Mouse (Mus musculus): ENCODE data around the gene Glrb. TPM values are rescaled to one million over a fixed set of nuclear protein-coding genes. Genes with fewer than 3 reads are reported as not detected.

Gene Glrb
- 1.5 and 2.7 TPM in 2 replicates for polyA plus RNA-seq (2012; rRNA removed)

GRCm38 (mm10) chr3:80913111-80913778 is at the start of gene Glrb:
Glrb (minus strand) TSS chr3:80913660.
- no peak for DNase-seq (ENCODE audit: low read depth)

DNA sequence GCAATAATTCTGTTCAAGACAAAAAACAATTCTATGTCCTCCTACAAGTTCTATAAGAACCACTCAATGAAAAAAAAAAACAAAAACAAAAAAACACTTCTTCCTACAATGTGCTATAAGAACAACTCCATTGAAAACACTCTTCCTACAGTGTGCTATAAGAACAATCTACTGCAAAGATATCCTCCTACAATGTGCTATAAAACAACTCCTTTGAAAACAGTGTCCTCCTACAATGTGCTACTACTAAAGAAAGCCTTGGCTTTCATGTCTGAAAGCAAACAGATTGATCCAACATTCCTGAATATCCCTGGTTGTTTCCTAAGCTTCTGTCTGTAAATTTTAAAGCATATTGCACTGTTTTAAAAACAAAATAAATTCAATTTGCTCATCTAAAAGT is 46.5 kb upstream of the Glrb start:
- no peak for DNase-seq (ENCODE audit: low read depth)

DNA sequence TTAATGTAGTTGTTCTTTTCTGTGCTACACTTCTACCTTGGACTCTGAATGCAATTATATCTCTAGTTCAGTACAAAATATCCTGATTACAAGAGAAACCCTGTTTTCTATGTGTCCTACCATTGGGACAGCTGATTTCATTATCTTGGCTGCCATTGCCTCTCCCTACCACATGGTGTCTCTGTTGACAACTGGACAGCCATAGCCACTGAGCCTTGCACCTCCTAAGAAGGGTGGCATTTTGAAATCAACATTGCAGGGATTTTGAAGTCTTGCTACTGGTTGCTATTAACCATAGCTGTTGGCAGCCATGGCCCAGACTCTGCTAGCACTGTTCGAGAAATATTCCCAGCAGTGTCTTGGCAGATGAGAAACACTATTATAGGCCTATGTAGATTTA is 45.1 kb upstream of the Glrb start:
- DNase-seq (ENCODE audit: low read depth) = peak; percentile 10

DNA sequence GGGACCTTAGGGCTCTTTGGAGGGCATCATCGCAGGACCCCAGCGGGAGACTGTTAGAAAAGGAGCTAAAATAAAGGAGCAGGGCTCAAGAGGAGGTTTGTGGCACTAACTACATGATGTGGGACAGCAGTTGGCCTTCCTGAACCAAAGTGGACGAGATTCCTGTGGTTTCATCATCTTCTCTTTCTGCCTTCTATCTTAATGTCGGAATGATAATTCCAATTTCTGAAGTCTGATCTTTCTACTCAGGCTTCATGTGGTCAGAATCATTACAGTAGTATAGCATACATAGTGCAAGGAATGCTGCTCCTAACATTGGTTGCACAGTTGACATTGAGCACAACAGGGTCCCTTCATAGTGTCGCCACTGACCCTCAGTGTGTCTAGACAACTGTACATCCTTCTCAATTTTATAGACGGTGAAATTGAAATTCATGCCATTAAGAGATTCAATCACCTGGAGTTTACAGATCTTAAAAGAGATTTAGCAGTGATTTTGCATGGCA is 372 bp upstream of the Glrb start:
- no peak for DNase-seq (ENCODE audit: low read depth)

DNA sequence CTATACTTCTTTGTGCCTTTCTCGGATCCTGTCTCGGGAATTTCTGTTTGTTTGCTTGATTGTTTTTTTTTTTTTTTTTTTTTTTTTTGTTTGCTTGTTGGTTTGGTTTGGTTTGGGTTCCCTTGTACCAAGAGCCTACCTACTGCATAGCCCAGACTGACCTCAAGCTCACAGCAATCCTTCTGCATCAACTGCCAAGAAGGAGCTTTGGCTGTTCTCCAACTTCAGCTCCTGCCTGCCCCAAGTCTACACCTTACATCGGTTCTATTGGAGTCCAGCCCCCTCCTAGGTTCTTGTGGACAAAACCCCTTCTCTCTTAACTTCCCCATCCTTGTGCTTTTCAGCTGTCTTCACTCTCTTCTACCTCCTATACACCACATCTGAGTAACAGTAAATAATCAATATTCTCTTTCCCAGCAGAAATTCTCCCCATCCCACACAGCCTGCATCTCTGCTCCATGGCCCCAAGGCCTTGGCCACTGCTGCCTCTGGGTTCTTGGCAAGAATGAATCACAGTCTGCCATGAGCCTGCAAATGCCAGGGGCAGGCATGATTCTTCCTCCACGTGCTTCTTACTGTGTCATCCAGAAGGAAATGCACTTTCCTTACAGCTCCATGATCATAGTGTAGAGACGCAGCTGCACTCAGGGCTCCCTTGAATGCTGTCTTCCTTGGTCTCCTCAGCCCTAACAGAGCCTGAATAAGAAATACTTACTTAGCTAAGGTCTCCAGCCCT is 18.5 kb downstream of the Glrb start:
- DNase-seq (ENCODE audit: low read depth) = no peak

GRCm38 (mm10) chr3:80894328-80894727 is 19.1 kb downstream of the Glrb start:
- no peak for DNase-seq (ENCODE audit: low read depth)

DNA sequence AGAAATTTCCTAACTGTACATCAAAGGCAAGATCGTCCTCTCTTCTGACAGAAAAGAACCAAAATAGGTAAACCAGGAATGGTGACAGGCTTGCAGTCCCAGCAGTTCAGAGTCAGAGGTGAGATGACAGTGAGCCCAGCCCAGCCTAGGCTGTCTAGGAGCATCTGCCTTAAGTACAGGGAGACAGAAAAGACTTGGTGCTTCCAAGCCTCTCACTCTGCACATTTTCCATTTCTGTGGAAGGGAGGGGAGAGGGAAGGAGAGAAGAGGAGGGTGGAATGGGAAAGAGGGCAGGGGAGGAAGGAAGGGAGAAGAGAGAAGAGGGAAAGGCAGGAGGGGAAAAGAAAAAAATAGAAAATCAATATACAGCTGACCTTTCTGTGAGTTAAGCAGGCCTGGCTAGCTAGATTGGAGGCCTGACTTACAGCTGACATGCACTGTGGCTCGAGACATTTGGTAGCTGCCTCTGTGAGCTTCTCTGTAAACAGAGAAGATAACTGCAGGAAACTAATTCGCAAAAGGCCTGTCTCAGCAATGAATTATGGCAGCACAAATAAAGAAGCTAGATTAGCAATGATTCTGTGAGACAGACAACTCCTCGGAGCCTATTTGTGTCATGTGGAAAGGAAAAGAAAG is 20.3 kb downstream of the Glrb start:
- DNase-seq (ENCODE audit: low read depth) = no peak

- DNase-seq (ENCODE audit: low read depth) = no peak
These were observed 22.4 kb downstream of the Glrb start for GRCm38 (mm10) chr3:80891087-80891486.

DNA sequence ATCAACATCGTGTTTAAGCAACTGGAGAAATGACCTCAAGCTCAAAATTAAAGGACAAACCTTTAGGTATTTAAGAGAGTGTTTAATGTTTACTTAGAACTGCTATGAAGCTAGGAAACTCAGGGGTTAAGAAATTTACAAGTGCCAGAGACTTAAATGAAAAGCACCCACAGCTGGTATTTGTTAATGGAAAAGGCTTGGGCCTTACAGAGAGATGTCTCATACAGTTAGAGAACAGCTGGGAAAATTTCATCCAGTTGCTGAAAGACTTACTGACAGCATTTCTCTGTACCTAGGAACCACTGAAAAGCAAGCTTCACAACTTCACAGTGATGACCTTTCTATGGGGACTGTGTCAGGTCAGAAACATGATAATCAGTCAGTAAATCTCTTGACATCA is 28.3 kb downstream of the Glrb start:
- no peak for DNase-seq (ENCODE audit: low read depth)

DNA sequence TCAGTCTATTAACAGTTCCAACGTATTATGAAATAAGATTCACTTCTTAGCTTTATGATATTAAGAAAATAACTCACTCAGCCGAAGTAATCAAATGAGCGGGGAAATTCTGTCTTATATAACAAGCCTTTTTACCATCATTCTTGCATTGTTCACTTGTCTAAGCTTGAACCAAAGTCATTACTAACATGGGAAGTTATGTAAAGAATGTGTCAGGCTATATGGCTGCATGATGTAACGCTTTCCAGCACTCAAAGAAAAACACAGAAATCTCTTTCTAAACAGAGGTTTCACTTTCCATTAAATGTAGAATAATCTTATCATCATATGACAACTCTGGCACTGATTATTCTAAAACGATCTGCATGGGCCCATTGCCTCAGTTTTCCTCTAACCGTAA is 29.9 kb downstream of the Glrb start:
- no peak for DNase-seq (ENCODE audit: low read depth)

- no peak for DNase-seq (ENCODE audit: low read depth)
These were observed 32.7 kb downstream of the Glrb start for GRCm38 (mm10) chr3:80880660-80881293.

DNA sequence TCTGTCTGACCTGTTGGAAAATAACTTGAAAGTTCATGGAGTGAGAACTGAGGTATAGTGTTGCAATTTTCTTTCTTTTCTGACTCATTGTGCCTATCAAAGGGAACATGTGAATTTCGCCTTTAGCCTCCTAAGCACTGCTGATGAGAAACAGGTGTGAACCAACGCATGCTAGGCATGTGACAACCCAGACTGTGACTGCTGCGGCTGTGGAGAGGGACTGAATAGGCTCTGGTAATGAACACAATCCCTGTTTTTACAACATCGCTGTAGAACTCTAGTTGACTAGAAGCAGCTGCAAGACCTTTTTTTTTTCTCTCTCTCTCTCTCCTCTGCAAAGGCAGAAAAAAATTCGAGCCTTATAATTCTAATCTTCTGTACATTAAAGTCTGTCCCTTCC is 34.9 kb downstream of the Glrb start:
- no peak for DNase-seq (ENCODE audit: low read depth)

DNA sequence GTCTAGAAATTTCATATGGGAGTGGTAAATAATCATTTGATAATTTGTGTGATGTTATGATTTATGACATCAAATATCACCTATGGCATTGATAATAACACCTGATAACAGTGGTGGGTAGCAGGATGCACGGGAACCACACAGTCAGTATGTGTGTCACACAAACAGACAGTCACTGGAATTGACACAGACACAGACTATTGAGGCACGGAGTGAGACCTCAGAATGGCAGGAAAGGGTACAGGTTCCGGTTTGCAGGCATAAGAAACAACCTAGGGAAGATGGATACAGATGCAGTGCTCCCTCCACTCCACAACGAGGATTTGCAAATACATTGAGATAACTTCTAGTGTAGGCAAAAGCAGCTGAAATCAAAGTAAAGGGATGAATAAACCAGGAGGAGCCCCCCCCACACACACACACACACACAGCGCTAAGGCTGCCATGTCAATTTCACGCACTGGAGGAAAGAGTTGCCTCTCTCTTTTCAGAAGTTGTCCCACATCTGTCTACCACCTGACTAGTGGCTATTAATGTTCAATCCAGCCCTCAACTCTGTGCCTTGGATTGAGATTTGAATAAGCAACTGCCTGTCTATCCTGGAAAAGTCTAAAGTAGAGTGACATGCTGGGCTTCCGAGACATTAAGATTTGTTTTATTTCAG is 38.6 kb downstream of the Glrb start:
- DNase-seq (ENCODE audit: low read depth) = no peak

GRCm38 (mm10) chr3:80874081-80874480 is 39.4 kb downstream of the Glrb start:
- DNase-seq (ENCODE audit: low read depth) = no peak

- DNase-seq (ENCODE audit: low read depth) = no peak
These were observed 41.8 kb downstream of the Glrb start for GRCm38 (mm10) chr3:80871472-80872171.

- DNase-seq (ENCODE audit: low read depth) = no peak
These were observed 46.1 kb downstream of the Glrb start for GRCm38 (mm10) chr3:80867328-80867727.

- no peak for DNase-seq (ENCODE audit: low read depth)
These were observed 60.5 kb downstream of the Glrb start for GRCm38 (mm10) chr3:80852912-80853507.

- DNase-seq (ENCODE audit: low read depth) = no peak
These were observed 62.5 kb downstream of the Glrb start for GRCm38 (mm10) chr3:80850947-80851346.

GRCm38 (mm10) chr3:80845634-80846033 is 67.8 kb downstream of the Glrb start:
- no peak for DNase-seq (ENCODE audit: low read depth)

GRCm38 (mm10) chr3:80839845-80840244 is 73.6 kb downstream of the Glrb start:
- DNase-seq (ENCODE audit: low read depth) = no peak

DNA sequence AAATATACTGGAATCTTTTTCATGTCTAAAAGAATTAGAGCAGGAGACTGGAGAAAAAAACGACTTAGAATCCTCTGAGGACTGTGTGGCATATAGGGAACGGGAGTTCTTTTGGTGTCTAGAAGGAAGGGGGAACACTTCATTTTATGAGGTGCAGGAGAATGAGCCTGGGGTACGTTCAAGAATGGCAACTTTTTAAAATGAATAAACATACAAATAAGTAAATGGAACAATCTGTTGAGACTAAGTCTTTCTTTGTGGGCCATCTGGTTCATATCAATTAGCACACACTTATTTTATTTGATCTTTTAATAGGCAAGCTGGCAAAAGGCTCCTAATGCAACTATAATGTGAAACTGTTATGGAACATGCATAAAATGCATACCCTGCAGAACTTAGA is 75.9 kb downstream of the Glrb start:
- no peak for DNase-seq (ENCODE audit: low read depth)

Measured in gonadal fat pad, adult 2 months (tissue).